Mouse (Mus musculus) intestine, postnatal 0 days (tissue): Measurements from ENCODE around the gene Golga2. TPM values are rescaled to one million over a fixed set of nuclear protein-coding genes. Genes with fewer than 3 reads are reported as not detected.

Experiments used
- ATAC-seq: fragments of 200-750 bp; cut with Nextera tagmentation; 2 replicates; pipeline ENCODE4 v1.8.0; 2017; ENCODE audit warnings: mild to moderate bottlenecking, moderate TSS enrichment, moderate library complexity
- H3K27ac ChIP-seq: fragments of 300-500 bp; sonication (generic); 2 replicates; pipeline ENCODE4 v1.5.1; 2014; ENCODE audit warnings: mild to moderate bottlenecking, low read depth, low read length, moderate library complexity
- H3K27me3 ChIP-seq: fragments of 300-500 bp; sonication (generic); replicated peaks from 2 replicates; pipeline ENCODE4 v1.6.1; 2014; ENCODE audit warnings: low read length, mixed read lengths; ENCODE audit not compliant: control insufficient read depth, insufficient read depth
- H3K36me3 ChIP-seq: fragments of 300-500 bp; sonication (generic); 2 replicates; pipeline ENCODE4 v1.6.1; 2014; ENCODE audit warnings: mild to moderate bottlenecking, moderate library complexity; ENCODE audit not compliant: control insufficient read depth, insufficient read depth
- H3K4me1 ChIP-seq: fragments of 300-500 bp; sonication (generic); replicated peaks from 2 replicates; pipeline ENCODE4 v1.6.1; 2014; ENCODE audit warnings: antibody characterized with exemption, low read length, mixed read lengths; ENCODE audit not compliant: control insufficient read depth, insufficient read depth
- H3K4me2 ChIP-seq: fragments of 300-500 bp; sonication (generic); replicated peaks from 2 replicates; pipeline ENCODE4 v1.6.1; 2014; ENCODE audit warnings: low read depth, mild to moderate bottlenecking, moderate library complexity
- H3K4me3 ChIP-seq: fragments of 300-500 bp; sonication (generic); 2 replicates; pipeline ENCODE4 v1.5.1; 2014; ENCODE audit warnings: low read depth, low read length
- H3K9ac ChIP-seq: fragments of 300-500 bp; sonication (generic); 2 replicates; pipeline ENCODE4 v1.6.1; 2014; ENCODE audit warnings: mild to moderate bottlenecking, low read depth, low read length
- H3K9me3 ChIP-seq: fragments of 300-500 bp; sonication (generic); 2 replicates; pipeline ENCODE4 v1.6.1; 2016; ENCODE audit warnings: mixed run types; ENCODE audit not compliant: control insufficient read depth
- CTCF ChIP-seq: sonication (generic); IDR thresholded peaks from 2 replicates; pipeline ENCODE4 v1.5.1; 2016; ENCODE audit warnings: low read depth, mild to moderate bottlenecking, control low read depth, antibody characterized with exemption, moderate library complexity
- WGBS: fragments of 180-500 bp; shearing (Covaris S2); extraction: QIAGEN DNeasy Blood & Tissue Kit; methylation state at CpG from one replicate; pipeline ENCODE4 v1.1.7; 2014; 5-methylcytosine and 5-hydroxymethylcytosine counted together
- polyA plus RNA-seq: library from polyadenylated mRNA; unstranded; fragments of >200 nt; fragmentation: Nextera tagmentation; extraction: Ambion mirVana; gene quantifications from 2 replicates; pipeline ENCODE4 v1.2.1, GENCODE M21; 2015

Gene Golga2
- polyA plus RNA-seq, 1 experiment from 2014 or later, result 15.2 TPM

GRCm38 (mm10) chr2:32307941-32308760 lies 21.0 kb downstream of the Golga2 start:
- Histone ChIP-seq H3K27me3 (no peaks in the 10 kb centered on the region), H3K4me2 (no peak overlapping the region), H3K27ac (no peak overlapping the region), H3K9ac (no peak overlapping the region), H3K4me1 (0 out of 2 replicates have a peak, but pooled peaks cover 4% of the 10 kb centered on the region), H3K4me3 (no peak overlapping the region), H3K36me3 (peaks cover 74% of the 10 kb centered on the region), H3K9me3 (no peaks in the 10 kb centered on the region)
- 52% methylated on average over 8 of the region's 8 CpGs for WGBS
- peak; percentile 90 for TF ChIP-seq CTCF
- ATAC-seq, result no peak

- Histone ChIP-seq H3K9me3 (no peaks in the 10 kb centered on the region), H3K4me2 (no peak overlapping the region), H3K27me3 (no peaks in the 10 kb centered on the region), H3K9ac (no peak overlapping the region), H3K4me3 (no peak overlapping the region), H3K36me3 (peaks cover 65% of the 10 kb centered on the region), H3K27ac (0 out of 2 replicates have a peak overlapping the region, but pooled peaks have one; percentile 5), H3K4me1 (0 out of 2 replicates have a peak, but pooled peaks cover 4% of the 10 kb centered on the region)
- no peak for TF ChIP-seq CTCF
- WGBS, result 87% methylated on average over 16 of the region's 16 CpGs
- ATAC-seq, result no peak
Measured at GRCm38 (mm10) chr2:32308870-32309568, 21.8 kb downstream of the Golga2 start.

- Histone ChIP-seq H3K27me3 (no peaks in the 10 kb centered on the region), H3K36me3 (peaks cover 59% of the 10 kb centered on the region), H3K27ac (no peak overlapping the region), H3K9me3 (no peaks in the 10 kb centered on the region), H3K4me1 (0 out of 2 replicates have a peak, but pooled peaks cover 4% of the 10 kb centered on the region), H3K9ac (no peak overlapping the region), H3K4me2 (no peak overlapping the region), H3K4me3 (no peak overlapping the region)
- TF ChIP-seq CTCF, result no peak
- 84% methylated on average over 18 of the region's 18 CpGs for WGBS
- ATAC-seq, result no peak
Measured at GRCm38 (mm10) chr2:32310096-32310845, 23.1 kb downstream of the Golga2 start.

- H3K36me3 ChIP-seq, result peaks cover 45% of the 10 kb centered on the region
- ATAC-seq, result peak; percentile 0; the same call in 1 of the 2 replicates
- H3K4me3 ChIP-seq, result peak overlapping the region; percentile 46
- no peaks in the 10 kb centered on the region for H3K9me3 ChIP-seq
- 20% methylated on average over 38 of the region's 42 CpGs for WGBS
- peak overlapping the region; percentile 92 for H3K4me2 ChIP-seq
- no peaks in the 10 kb centered on the region for H3K27me3 ChIP-seq
- no peak overlapping the region for H3K27ac ChIP-seq
- TF ChIP-seq CTCF, result peak; percentile 18; the same call in 1 of the 2 replicates
- 0 out of 2 replicates have a peak, but pooled peaks cover 4% of the 10 kb centered on the region for H3K4me1 ChIP-seq
- H3K9ac ChIP-seq, result peak overlapping the region; percentile 62
Measured at GRCm38 (mm10) chr2:32311443-32312317, 24.5 kb downstream of the Golga2 start.

- H3K27ac ChIP-seq, result no peak overlapping the region
Measured at GRCm38 (mm10) chr2:32312318-32312964, 25.3 kb downstream of the Golga2 start.

More at GRCm38 (mm10) chr2:32312318-32312964, 25.3 kb downstream of the Golga2 start:
- Histone ChIP-seq H3K4me2 (peak overlapping the region; percentile 92), H3K27me3 (no peaks in the 10 kb centered on the region), H3K4me1 (0 out of 2 replicates have a peak, but pooled peaks cover 4% of the 10 kb centered on the region), H3K4me3 (peak overlapping the region; percentile 46), H3K9me3 (no peaks in the 10 kb centered on the region), H3K9ac (peak overlapping the region; percentile 62), H3K36me3 (peaks cover 40% of the 10 kb centered on the region)
- peak; percentile 78 for ATAC-seq
- 11% methylated on average over 52 of the region's 56 CpGs for WGBS
- no peak; the same call in 1 of the 2 replicates for TF ChIP-seq CTCF
